Mouse (Mus musculus) C2C12 (cell line): Measurements from ENCODE around the gene Col4a1.

Experiments used
- CTCF ChIP-seq: IDR thresholded peaks from one replicate; pipeline ENCODE4 v1.5.1; 2011; ENCODE audit not compliant: control insufficient read depth, insufficient read depth, insufficient read length
- USF1 ChIP-seq: IDR thresholded peaks from one replicate; pipeline ENCODE4 v1.6.1; 2011; ENCODE audit warnings: low read depth, mild to moderate bottlenecking, control low read depth, moderate library complexity

GRCm38 (mm10) chr8:11311681-11312348, 811 bp downstream of the Col4a1 start:
- TF ChIP-seq CTCF = no peak
- TF ChIP-seq USF1 = no peak
